Mouse (Mus musculus) intestine, postnatal 0 days (tissue): ENCODE data around the gene Xpot. TPM values are rescaled to one million over a fixed set of nuclear protein-coding genes. Genes with fewer than 3 reads are reported as not detected.
A peak's percentile ranks its signal among the peaks of the same experiment; 100 is the strongest.

Source experiments
- ATAC-seq: fragments of 200-750 bp; cut with Nextera tagmentation; 2 replicates; pipeline ENCODE4 v1.8.0; 2017; ENCODE audit warnings: mild to moderate bottlenecking, moderate TSS enrichment, moderate library complexity
- H3K27ac ChIP-seq: fragments of 300-500 bp; sonication (generic); 2 replicates; pipeline ENCODE4 v1.5.1; 2014; ENCODE audit warnings: mild to moderate bottlenecking, low read depth, low read length, moderate library complexity
- H3K27me3 ChIP-seq: fragments of 300-500 bp; sonication (generic); replicated peaks from 2 replicates; pipeline ENCODE4 v1.6.1; 2014; ENCODE audit warnings: low read length, mixed read lengths; ENCODE audit not compliant: control insufficient read depth, insufficient read depth
- H3K36me3 ChIP-seq: fragments of 300-500 bp; sonication (generic); 2 replicates; pipeline ENCODE4 v1.6.1; 2014; ENCODE audit warnings: mild to moderate bottlenecking, moderate library complexity; ENCODE audit not compliant: control insufficient read depth, insufficient read depth
- H3K4me1 ChIP-seq: fragments of 300-500 bp; sonication (generic); replicated peaks from 2 replicates; pipeline ENCODE4 v1.6.1; 2014; ENCODE audit warnings: antibody characterized with exemption, low read length, mixed read lengths; ENCODE audit not compliant: control insufficient read depth, insufficient read depth
- H3K4me2 ChIP-seq: fragments of 300-500 bp; sonication (generic); replicated peaks from 2 replicates; pipeline ENCODE4 v1.6.1; 2014; ENCODE audit warnings: low read depth, mild to moderate bottlenecking, moderate library complexity
- H3K4me3 ChIP-seq: fragments of 300-500 bp; sonication (generic); 2 replicates; pipeline ENCODE4 v1.5.1; 2014; ENCODE audit warnings: low read depth, low read length
- H3K9ac ChIP-seq: fragments of 300-500 bp; sonication (generic); 2 replicates; pipeline ENCODE4 v1.6.1; 2014; ENCODE audit warnings: mild to moderate bottlenecking, low read depth, low read length
- H3K9me3 ChIP-seq: fragments of 300-500 bp; sonication (generic); 2 replicates; pipeline ENCODE4 v1.6.1; 2016; ENCODE audit warnings: mixed run types; ENCODE audit not compliant: control insufficient read depth
- CTCF ChIP-seq: sonication (generic); IDR thresholded peaks from 2 replicates; pipeline ENCODE4 v1.5.1; 2016; ENCODE audit warnings: low read depth, mild to moderate bottlenecking, control low read depth, antibody characterized with exemption, moderate library complexity
- WGBS: fragments of 180-500 bp; shearing (Covaris S2); extraction: QIAGEN DNeasy Blood & Tissue Kit; methylation state at CpG from one replicate; pipeline ENCODE4 v1.1.7; 2014; 5-methylcytosine and 5-hydroxymethylcytosine counted together
- polyA plus RNA-seq: library from polyadenylated mRNA; unstranded; fragments of >200 nt; fragmentation: Nextera tagmentation; extraction: Ambion mirVana; gene quantifications from 2 replicates; pipeline ENCODE4 v1.2.1, GENCODE M21; 2015

Xpot gene
- 19.5 and 20.3 TPM in 2 replicates for polyA plus RNA-seq

GRCm38 (mm10) chr10:121626186-121626882 is at the start of gene Xpot:
Gene Xpot, minus strand, starts transcription at chr10:121626332.
- TF ChIP-seq CTCF, result peak; percentile 3; the same call in 1 of the 2 replicates
- under 1% methylated on average over 70 of the region's 70 CpGs for WGBS
- peak; percentile 99 for ATAC-seq
- H3K27ac ChIP-seq, result peak within 1 kb of the TSS; percentile 92
- peak within 1 kb of the TSS; percentile 88 for H3K4me2 ChIP-seq
- peak within 1 kb of the TSS; percentile 83 for H3K4me3 ChIP-seq
- peaks cover 13% of the 10 kb centered on the region for H3K36me3 ChIP-seq
- H3K9me3 ChIP-seq, result no peaks in the 10 kb centered on the region
- H3K27me3 ChIP-seq, result no peaks in the 10 kb centered on the region
- peak within 1 kb of the TSS; percentile 82 for H3K9ac ChIP-seq
- peaks cover 5% of the 10 kb centered on the region; the same call in 1 of the 2 replicates for H3K4me1 ChIP-seq

- no peak overlapping the region for H3K4me2 ChIP-seq
- no peaks in the 10 kb centered on the region for H3K4me1 ChIP-seq
- no peaks in the 10 kb centered on the region for H3K27me3 ChIP-seq
- 84% methylated on average over 10 of the region's 10 CpGs for WGBS
- no peak for ATAC-seq
- H3K4me3 ChIP-seq, result no peak overlapping the region
- no peaks in the 10 kb centered on the region for H3K9me3 ChIP-seq
- H3K27ac ChIP-seq, result no peak overlapping the region
- no peak overlapping the region for H3K9ac ChIP-seq
- TF ChIP-seq CTCF, result no peak
- no peaks in the 10 kb centered on the region for H3K36me3 ChIP-seq
These were observed 43.0 kb upstream of the Xpot start for GRCm38 (mm10) chr10:121669103-121669502.

GRCm38 (mm10) chr10:121665631-121666145 is 39.6 kb upstream of the Xpot start:
- Histone ChIP-seq H3K36me3 (no peaks in the 10 kb centered on the region), H3K27ac (no peak overlapping the region), H3K4me1 (no peaks in the 10 kb centered on the region), H3K4me3 (no peak overlapping the region), H3K27me3 (no peaks in the 10 kb centered on the region), H3K9ac (no peak overlapping the region), H3K4me2 (no peak overlapping the region), H3K9me3 (no peaks in the 10 kb centered on the region)
- no peak for TF ChIP-seq CTCF
- ATAC-seq, result no peak
- WGBS, result 61% methylated on average over 8 of the region's 8 CpGs

GRCm38 (mm10) chr10:121663599-121663998 is 37.5 kb upstream of the Xpot start:
- no peak for ATAC-seq
- H3K9ac ChIP-seq, result no peak overlapping the region
- H3K36me3 ChIP-seq, result no peaks in the 10 kb centered on the region
- H3K9me3 ChIP-seq, result no peaks in the 10 kb centered on the region
- H3K27ac ChIP-seq, result no peak overlapping the region
- no peak for TF ChIP-seq CTCF
- WGBS, result 61% methylated on average over 13 of the region's 13 CpGs
- H3K4me3 ChIP-seq, result no peak overlapping the region
- no peak overlapping the region for H3K4me2 ChIP-seq
- no peaks in the 10 kb centered on the region for H3K27me3 ChIP-seq
- H3K4me1 ChIP-seq, result no peaks in the 10 kb centered on the region

GRCm38 (mm10) chr10:121662711-121663110 is 36.6 kb upstream of the Xpot start:
- Histone ChIP-seq H3K9ac (no peak overlapping the region), H3K36me3 (no peaks in the 10 kb centered on the region), H3K4me3 (no peak overlapping the region), H3K4me1 (no peaks in the 10 kb centered on the region), H3K27me3 (no peaks in the 10 kb centered on the region), H3K4me2 (no peak overlapping the region), H3K27ac (no peak overlapping the region), H3K9me3 (no peaks in the 10 kb centered on the region)
- WGBS, result 95% methylated on average over 2 of the region's 2 CpGs
- no peak for TF ChIP-seq CTCF
- no peak for ATAC-seq

- 91% methylated on average over 4 of the region's 4 CpGs for WGBS
- Histone ChIP-seq H3K4me3 (no peak overlapping the region), H3K36me3 (no peaks in the 10 kb centered on the region), H3K9me3 (no peaks in the 10 kb centered on the region), H3K27ac (no peak overlapping the region), H3K9ac (no peak overlapping the region), H3K27me3 (no peaks in the 10 kb centered on the region), H3K4me1 (no peaks in the 10 kb centered on the region), H3K4me2 (no peak overlapping the region)
- no peak for TF ChIP-seq CTCF
- ATAC-seq, result no peak
These were observed 29.8 kb upstream of the Xpot start for GRCm38 (mm10) chr10:121655907-121656306.
